Mouse (Mus musculus) spleen, adult 2 months (tissue): ENCODE measurements around the gene Gm3173.
"Not testable (repeated sequence)": the region's sequence is repeated elsewhere in the genome, so short reads cannot be mapped to it uniquely, and the experiment has no call there.

Source experiments
- CTCF ChIP-seq: fragments of 200-500 bp; IDR thresholded peaks from 2 replicates; pipeline ENCODE4 v1.5.1; 2011; ENCODE audit warnings: mild to moderate bottlenecking, inconsistent platforms; ENCODE audit not compliant: insufficient read depth, insufficient read length, insufficient replicate concordance; ENCODE audit errors: extremely low read depth
- POLR2A ChIP-seq: fragments of 200-500 bp; IDR thresholded peaks from 2 replicates; pipeline ENCODE4 v1.6.1; 2011; ENCODE audit warnings: low read depth, low read length, inconsistent platforms

GRCm38 (mm10) chr14:4397226-4397625 lies 33.6 kb upstream of the Gm3173 start, which contains the start of gene Gm3159:
- not testable (repeated sequence) for TF ChIP-seq CTCF, POLR2A
